Mouse (Mus musculus) olfactory bulb, adult 2 months (tissue): ENCODE data around the gene Ggt5.

ENCODE experiments used
- CTCF ChIP-seq: fragments of 200-500 bp; IDR thresholded peaks from 2 replicates; pipeline ENCODE4 v1.5.1; 2012; ENCODE audit warnings: low read depth, mild to moderate bottlenecking, low read length, moderate library complexity; ENCODE audit not compliant: insufficient read depth
- POLR2A ChIP-seq: fragments of 200-500 bp; IDR thresholded peaks from 2 replicates; pipeline ENCODE4 v1.6.1; 2012; ENCODE audit warnings: mild to moderate bottlenecking, low read depth, low read length, moderate library complexity; ENCODE audit not compliant: insufficient read depth

- TF ChIP-seq POLR2A (no peak), CTCF (no peak)
Measured at GRCm38 (mm10) chr10:75585876-75586552, 3.1 kb upstream of the Ggt5 start.
